Mouse (Mus musculus): Measurements from ENCODE around the gene Bcl6. TPM values are rescaled to one million over a fixed set of nuclear protein-coding genes. Genes with fewer than 3 reads are reported as not detected.

The Bcl6 gene
- total RNA-seq, 2 experiments from 2014 or later, result 43.5 to 54.8 TPM

GRCm38 (mm10) chr16:23991846-23992580 lies 3.4 kb upstream of the Bcl6 start:
- DNase-seq (ENCODE audit: low spot score in 2 of 2), result no peak

DNA sequence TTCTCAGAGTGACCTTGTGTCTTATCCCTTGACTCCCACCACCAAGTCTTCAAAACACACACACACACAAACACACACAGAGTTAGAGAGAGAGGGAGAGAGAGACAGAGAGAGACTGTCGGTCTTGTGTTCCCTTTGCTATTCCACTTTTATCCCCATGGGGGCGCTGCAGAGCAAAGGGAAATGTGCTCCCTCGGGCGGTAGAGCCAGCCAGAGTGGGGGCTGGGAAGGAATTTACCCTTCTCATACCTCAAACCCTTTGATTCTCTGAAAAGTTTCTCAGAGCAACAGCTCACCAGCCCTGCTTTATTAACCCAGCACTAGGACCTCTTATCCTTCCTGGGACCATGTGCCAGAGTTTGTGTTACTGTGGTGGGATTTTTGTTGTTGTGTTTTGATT lies 2.5 kb upstream of the Bcl6 start:
- peak; percentile 91 to 93 for DNase-seq (ENCODE audit: low spot score in 2 of 2)

DNA sequence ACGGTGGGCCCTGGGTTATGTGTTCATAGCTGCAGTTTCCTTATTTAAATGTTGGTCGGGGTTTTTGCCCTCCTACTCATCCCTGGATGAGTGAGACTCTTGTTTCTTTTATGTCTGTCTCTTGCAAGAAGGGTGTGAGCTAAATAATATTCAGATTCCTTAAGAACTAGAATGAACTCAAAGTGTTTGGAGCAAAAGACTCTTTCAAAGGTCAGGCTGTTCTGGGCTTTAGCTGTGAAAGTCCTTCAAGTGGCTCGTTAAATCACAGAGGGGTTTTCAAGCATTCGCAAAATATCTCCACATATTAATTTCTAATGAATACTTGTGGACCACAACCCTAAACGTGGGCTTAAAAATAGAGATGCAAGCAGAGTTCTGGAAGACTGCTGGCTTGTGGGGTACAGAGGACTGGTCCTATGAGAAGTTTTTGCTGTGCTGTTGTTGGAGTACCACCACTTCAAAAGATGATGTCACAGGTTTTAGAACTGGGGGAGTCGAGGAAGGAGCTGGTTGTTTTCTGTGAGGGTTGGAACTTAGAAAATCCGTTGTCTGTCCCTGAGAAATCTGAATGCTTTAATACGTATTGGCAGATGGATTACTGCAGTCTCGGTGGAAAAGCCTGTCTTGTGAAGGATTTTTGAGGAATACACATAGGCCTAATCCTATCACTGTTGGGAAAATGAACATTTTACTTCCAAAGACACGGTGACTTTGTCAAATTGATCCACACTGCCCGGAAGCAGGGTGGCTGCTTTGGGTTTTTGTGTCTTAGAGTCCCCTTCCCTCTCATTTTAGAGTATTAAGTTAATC lies 1.7 kb upstream of the Bcl6 start:
- DNase-seq (ENCODE audit: low spot score in 2 of 2), result no peak

DNA sequence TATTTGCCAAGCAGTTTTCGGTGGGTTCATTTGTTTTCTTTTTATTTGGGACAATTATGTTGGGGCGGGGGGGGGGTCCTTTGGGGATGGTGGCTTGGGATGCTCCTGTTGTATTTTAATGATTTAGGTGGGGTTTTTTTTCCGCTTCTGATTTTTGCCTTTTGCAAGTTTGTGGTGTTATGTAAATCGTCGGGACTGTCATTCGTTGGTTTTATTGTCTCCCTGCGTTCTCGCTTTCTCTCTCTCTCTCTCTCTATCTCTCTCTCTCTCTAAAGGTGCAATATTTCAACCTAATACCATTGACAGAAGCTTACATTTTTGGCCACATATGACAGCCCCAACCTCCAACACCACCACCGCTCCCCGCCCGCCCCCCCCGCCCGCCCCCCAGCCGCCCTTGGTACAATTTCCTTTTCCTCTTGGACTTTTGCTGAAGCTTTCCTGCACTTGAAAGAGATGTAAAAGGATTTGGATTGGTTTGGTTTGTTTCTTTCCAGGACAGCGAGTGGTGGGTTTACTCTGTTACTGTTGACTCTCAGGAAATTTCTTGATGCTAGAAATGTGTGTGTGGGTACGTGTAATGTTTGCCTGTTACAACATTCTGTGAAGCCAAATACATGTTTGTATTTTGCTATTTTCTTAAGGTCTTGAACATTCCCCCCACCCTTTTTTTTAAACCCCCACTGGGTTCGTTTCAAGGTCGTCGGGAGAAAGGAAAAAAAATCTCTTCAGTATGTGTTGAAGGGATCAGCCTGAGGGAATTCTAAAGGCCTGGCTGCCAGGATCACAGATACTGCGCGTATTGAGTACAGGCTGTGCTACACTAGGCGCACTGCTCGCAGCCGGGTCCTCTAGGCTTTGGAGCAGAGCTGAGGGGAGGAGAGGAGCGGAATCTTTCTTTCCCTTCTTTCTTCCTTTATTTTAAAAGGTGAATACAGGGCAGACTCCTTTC lies 833 bp upstream of the Bcl6 start:
- no peak for DNase-seq (ENCODE audit: low spot score in 2 of 2)

GRCm38 (mm10) chr16:23988157-23988465 lies 541 bp downstream of the Bcl6 start:
- no peak for DNase-seq (ENCODE audit: low spot score in 2 of 2)

DNA sequence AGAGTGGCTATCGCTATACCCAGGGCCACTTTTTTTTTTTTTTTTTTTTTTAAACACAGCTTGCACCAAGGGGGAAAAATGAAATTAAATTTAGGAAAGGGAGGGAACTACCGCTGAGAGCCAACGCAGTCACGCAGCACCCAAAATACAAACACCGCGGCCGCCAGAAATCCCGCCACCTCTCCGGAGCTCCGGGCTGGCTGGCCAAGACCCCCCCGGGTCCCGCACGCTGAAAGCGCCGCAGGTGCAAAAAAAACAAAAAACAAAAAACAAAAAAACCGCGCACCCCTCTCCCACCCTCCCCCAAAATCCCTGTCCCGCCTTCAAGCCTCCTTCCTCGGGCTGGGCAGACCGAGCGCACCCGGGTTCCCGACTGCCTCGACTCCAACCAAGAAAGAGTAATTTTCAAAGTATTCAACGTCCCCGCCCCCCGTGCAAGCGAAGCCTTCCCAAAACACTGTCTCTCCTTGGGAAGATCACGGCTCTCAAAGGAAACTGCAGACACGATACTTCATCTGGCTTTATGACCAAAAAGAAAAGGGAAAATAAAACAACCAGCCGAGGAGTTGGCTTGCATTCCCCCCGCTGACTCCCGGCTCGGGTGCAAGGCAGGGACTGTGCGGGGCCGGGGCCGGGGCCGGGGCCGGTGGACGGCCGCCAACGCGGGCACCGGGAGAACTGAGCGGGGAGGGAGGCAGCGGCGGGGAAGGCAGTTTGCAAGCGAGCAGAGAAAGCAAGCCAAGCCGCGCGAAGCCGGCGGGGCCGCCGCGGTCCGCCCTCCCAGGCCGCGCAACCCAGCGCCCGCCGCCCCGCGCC lies 1.1 kb downstream of the Bcl6 start:
- peak; percentile 59 to 61 for DNase-seq (ENCODE audit: low spot score in 2 of 2)

GRCm38 (mm10) chr16:23986871-23987270 lies 1.8 kb downstream of the Bcl6 start:
- peak in 1 of 2 experiments; percentile 55 for DNase-seq (ENCODE audit: low spot score in 2 of 2)

- peak in 1 of 2 experiments; percentile 21 for DNase-seq (ENCODE audit: low spot score in 2 of 2)
These were observed 2.5 kb downstream of the Bcl6 start for GRCm38 (mm10) chr16:23986176-23986575.

GRCm38 (mm10) chr16:23985467-23985861 lies 3.2 kb downstream of the Bcl6 start:
- DNase-seq (ENCODE audit: low spot score in 2 of 2), result peak; percentile 44 to 65

DNA sequence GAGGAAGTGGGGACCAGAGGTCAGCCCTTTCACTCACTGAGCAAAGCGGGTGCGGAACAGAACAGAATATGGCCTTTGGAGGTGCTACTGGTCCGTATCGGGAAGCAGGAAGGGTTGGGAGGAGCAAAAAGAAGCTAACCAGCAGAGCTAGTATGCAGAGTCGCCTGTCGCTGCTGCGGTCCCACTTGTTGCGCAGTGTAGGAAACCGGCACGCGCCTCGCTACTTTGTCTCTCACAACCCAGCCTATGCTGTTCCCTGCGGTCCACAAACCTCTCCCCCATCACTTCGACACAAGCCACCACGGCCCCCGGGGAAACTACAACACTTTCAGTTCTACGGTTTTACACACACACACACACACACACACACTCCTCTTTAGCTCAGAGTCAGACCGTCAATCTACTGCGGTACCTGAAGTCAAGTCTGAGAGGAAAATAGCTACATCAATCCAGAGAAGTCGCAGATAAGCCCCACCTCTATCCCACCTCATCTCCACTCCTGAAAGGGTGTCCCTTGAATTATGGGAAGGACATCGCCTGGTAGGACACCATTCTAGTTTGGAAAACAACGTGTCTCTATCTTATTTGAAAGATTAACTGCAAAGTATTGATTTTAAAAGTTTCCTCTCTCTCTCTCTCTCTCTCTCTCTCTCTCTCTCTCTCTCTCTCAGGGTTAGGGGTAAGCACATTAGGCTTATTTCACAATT lies 3.7 kb downstream of the Bcl6 start:
- DNase-seq (ENCODE audit: low spot score in 2 of 2), result peak; percentile 63 to 71

DNA sequence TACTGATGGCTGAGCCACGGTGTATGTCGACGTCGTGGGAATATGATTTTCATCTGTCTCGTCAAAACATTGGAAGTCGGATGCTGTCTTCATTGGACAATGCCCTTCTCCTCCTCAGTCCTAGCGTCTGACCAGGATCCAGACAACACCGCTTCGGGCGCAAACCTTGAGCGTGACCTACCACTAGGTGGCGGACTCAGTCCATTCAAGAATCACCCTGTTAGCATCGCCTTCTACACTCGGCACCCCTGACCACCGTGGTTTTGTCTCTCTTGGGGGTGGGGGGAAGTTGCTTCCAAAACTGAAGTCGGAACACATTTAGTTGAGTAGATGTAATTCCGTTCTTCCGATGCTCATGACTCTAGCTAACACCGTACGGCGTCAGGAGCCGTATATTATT lies 4.5 kb downstream of the Bcl6 start:
- DNase-seq (ENCODE audit: low spot score in 2 of 2), result peak; percentile 92 to 93

- DNase-seq (ENCODE audit: low spot score in 2 of 2), result peak; percentile 72 to 74
These were observed 5.6 kb downstream of the Bcl6 start for GRCm38 (mm10) chr16:23982891-23983588.

- DNase-seq (ENCODE audit: low spot score in 2 of 2), result peak; percentile 64 to 81
These were observed 6.5 kb downstream of the Bcl6 start for GRCm38 (mm10) chr16:23981925-23982851.

- peak in 1 of 2 experiments; percentile 54 for DNase-seq (ENCODE audit: low spot score in 2 of 2)
These were observed 7.5 kb downstream of the Bcl6 start for GRCm38 (mm10) chr16:23980991-23981720.

DNA sequence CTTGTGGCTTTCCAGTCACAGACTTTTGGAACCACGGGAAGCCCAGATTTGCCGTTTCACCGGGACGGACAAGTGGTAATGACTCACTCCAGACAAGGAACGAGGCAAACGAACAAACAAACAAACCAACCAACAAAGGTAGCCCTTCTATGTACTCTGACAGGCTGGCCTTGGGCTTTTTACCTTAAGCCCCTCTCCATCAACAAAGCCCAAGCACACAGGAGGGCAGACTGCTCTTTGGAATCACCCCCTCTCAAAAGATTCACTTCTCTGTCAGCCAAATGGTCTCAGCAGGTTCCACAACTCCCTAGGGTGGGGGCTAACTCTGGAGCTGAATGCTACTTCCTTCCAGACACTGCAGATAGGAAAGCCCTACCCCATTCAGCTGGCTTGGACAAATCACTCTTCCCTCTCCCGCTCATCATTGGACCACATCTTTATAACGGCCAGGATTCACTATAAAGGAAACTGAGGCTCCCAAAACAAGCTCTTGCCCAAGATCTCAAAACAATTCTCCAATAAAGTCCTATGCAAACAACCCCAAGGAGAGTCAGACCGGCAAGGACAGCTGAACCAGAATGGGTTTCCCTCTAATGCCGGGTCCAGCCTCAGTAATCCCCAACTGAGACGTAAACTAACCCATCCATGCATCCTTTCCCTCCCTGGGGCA lies 8.3 kb downstream of the Bcl6 start:
- DNase-seq (ENCODE audit: low spot score in 2 of 2), result no peak

- DNase-seq (ENCODE audit: low spot score in 2 of 2), result no peak
These were observed 9.2 kb downstream of the Bcl6 start for GRCm38 (mm10) chr16:23979446-23979845.

DNA sequence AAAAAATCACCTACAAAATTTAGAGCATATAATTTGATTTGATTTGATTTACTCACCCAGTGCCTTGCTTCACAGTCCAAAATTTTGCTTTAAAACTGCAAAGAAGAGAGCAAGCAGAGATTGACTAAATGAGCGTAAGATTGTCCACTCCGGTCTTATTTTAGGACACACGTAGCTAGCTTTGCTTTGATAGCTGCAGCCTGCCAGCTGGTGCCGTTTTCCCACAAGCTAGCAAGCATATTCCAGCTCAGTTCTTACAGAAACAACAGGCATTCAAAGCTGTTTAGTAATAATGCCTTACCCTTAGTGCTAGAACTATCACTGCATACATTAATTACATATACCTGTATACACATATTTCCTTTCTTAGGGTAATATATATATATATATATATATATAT lies 10.2 kb downstream of the Bcl6 start:
- no peak for DNase-seq (ENCODE audit: low spot score in 2 of 2)
